Mouse (Mus musculus): ENCODE data around the gene Gm45716.

DNA sequence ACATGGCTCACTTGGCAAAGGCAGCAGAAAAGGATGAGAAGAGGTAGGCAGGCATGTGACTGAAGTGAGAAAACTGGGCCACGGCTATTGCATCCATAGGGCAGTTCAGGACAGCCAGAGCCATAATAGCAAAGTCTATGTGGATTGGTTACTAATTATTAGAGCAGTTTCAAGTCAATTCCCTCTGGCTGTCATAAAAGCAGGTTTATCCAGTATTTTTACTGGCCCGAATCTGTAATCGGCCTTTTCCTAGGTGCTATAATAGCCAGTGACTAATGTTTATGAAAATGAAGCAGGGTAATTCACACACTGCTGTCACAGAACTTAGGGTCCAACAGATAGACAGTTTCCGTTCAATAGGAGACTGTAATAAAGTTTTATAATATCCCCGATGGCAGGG is 81.5 kb downstream of the Gm45716 start:
- TF ChIP-seq POLR2A (IDR thresholded peaks at IDR 0.05; ENCODE audit: borderline replicate concordance, extremely low read depth, low read depth, low read length) (no peak), CTCF (IDR thresholded peaks at IDR 0.05; ENCODE audit: insufficient read depth, low read length) (no peak)

Data from lung, adult 2 months (tissue).